Mouse (Mus musculus): ENCODE data around the gene Rabl6.

- TF ChIP-seq CTCF (IDR thresholded peaks at IDR 0.05; ENCODE audit: borderline replicate concordance, extremely low read depth, insufficient read depth, insufficient read length) (no peak), POLR2A (IDR thresholded peaks at IDR 0.05; ENCODE audit: borderline replicate concordance, extremely low read depth, insufficient read depth, insufficient read length, poor library complexity, severe bottlenecking) (no peak)
Measured at GRCm38 (mm10) chr2:25657246-25657645, 48.9 kb upstream of the Rabl6 start.

All from brain, embryonic 14.5 days (tissue).